Mouse (Mus musculus): Measurements from ENCODE around the gene Ago1. TPM values are rescaled to one million over a fixed set of nuclear protein-coding genes. Genes with fewer than 3 reads are reported as not detected.

The Ago1 gene
- total and polyA plus RNA-seq, 3 experiments: 6.9 to 29.0 (median 10.9) TPM

GRCm38 (mm10) chr4:126429347-126430079 lies 38.9 kb downstream of the Ago1 start, which contains the start of gene Ago3 (continued):
- TF ChIP-seq MAFK (IDR thresholded peaks at IDR 0.05; ENCODE audit: insufficient replicate concordance, low read length): peak; percentile 11; the same call in 1 of the 2 replicates
- no peak for TF ChIP-seq USF1 (IDR thresholded peaks at IDR 0.05; ENCODE audit: low read depth, low read length)
- TF ChIP-seq ELF1 (IDR thresholded peaks at IDR 0.05; ENCODE audit: low read depth, low read length): peak; percentile 79
- TF ChIP-seq TCF12 (IDR thresholded peaks at IDR 0.05; ENCODE audit: low read depth, low read length): no peak; the same call in 1 of the 2 replicates
- TF ChIP-seq ZNF384 (IDR thresholded peaks at IDR 0.05; ENCODE audit: low read depth, low read length): no peak
- TF ChIP-seq NRF1 (IDR thresholded peaks at IDR 0.05; ENCODE audit: low read depth, low read length): 0 out of 2 replicates have a peak, but pooled peaks have one; percentile 16
- TF ChIP-seq GABPA (IDR thresholded peaks at IDR 0.05; ENCODE audit: insufficient replicate concordance, low read depth, low read length): no peak
- TF ChIP-seq IRF4 (IDR thresholded peaks at IDR 0.05; ENCODE audit: low read depth, low read length): peak; percentile 57
- TF ChIP-seq ZKSCAN1 (IDR thresholded peaks at IDR 0.05; ENCODE audit: borderline replicate concordance, low read depth, low read length): no peak
- TF ChIP-seq MAX (IDR thresholded peaks at IDR 0.05; ENCODE audit: low read length): peak; percentile 64
- TF ChIP-seq UBTF (IDR thresholded peaks at IDR 0.05; ENCODE audit: low read depth, low read length): 0 out of 2 replicates have a peak, but pooled peaks have one; percentile 70
- no peak for TF ChIP-seq ZC3H11A (IDR thresholded peaks at IDR 0.05; ENCODE audit: low read depth, low read length)
- peak; percentile 48; the same call in 1 of the 2 replicates for TF ChIP-seq MEF2A (IDR thresholded peaks at IDR 0.05; ENCODE audit: borderline replicate concordance, low read depth, low read length)
- TF ChIP-seq SIN3A (IDR thresholded peaks at IDR 0.05; ENCODE audit: low read length): peak; percentile 34
- TF ChIP-seq CHD2 (IDR thresholded peaks at IDR 0.05; ENCODE audit: low read length): no peak
- no peak for TF ChIP-seq SMC3 (IDR thresholded peaks at IDR 0.05; ENCODE audit: low read depth, low read length)
- TF ChIP-seq NELFE (IDR thresholded peaks at IDR 0.05; ENCODE audit: low read depth, low read length): peak; percentile 86
- TF ChIP-seq KAT2A (IDR thresholded peaks at IDR 0.05; ENCODE audit: insufficient replicate concordance, low read length): peak; percentile 53; the same call in 1 of the 2 replicates

DNA sequence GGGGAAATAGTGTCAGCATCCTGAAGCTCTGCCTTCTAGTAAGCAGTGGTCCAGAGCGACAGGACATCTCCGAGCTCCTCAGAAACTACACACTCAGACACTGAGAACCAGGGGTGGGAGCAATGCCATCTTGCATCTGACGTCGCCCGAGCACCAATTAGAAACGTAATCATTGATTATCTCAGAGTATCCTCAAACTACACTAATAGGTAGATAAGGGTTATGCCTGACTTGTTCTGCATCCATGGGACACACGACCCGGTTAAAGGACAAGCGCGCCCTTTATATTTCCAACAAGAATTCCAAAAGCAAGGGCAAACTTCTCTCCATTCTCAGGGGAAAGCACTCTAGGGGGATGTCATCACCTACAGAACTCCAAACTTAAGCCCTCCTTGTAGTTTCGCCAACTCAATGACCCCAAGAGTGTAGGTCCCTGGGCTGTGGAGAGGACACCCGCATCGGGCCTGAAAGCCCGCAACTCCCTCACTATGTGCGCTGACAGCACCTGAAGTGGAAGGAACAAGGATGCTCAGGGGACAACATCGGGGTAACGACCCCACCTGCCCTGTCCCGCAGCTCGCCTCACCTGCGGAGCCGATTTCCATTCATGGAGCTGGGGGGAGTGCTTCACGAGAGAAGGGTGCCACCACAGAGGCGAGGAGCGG lies 39.6 kb downstream of the Ago1 start:
- dilution Hi-C loops (cut with MboI; ENCODE audit: extremely low pct_ligation_motif_present, extremely low pct_unique_long_range_greater_than_20kb, low sequenced_read_pairs) (no loop called here), in situ Hi-C loops (cut with MboI; ENCODE audit: low pct_ligation_motif_present, low pct_unique_long_range_greater_than_20kb, low sequenced_read_pairs) (no loop called here)
- Histone ChIP-seq H3K4me2 (ENCODE audit: insufficient read depth, low read depth, poor library complexity, severe bottlenecking) (peak overlapping the region; percentile 65; the same call in 1 of the 2 replicates), H3K9me3 (replicated peaks; ENCODE audit: low read length) (no peaks in the 10 kb centered on the region), H3K4me1 (ENCODE audit: control insufficient read depth in 1 of 2, insufficient read depth in 2 of 2) (peaks cover 0 to 43% of the 10 kb centered on the region in 2 experiments; a peak in 2 of 4 replicates), H3K36me3 (replicated peaks in 1 of 2; ENCODE audit: control insufficient read depth in 1 of 2, insufficient read depth in 1 of 2, low read length in 1 of 2) (peaks cover 0 to 18% of the 10 kb centered on the region in 2 experiments), H3K4me3 (replicated peaks in 1 of 3; ENCODE audit: low read depth in 2 of 3, low read length in 2 of 3, poor library complexity in 1 of 3) (peak overlapping the region; percentile 89 to 99 (median 96)), H3K79me2 (replicated peaks; ENCODE audit: control insufficient read depth, extremely low read depth, insufficient read depth, poor library complexity, severe bottlenecking) (no peaks in the 10 kb centered on the region; the same call in 1 of the 2 replicates), H3K27ac (ENCODE audit: insufficient read depth, low read depth) (peak overlapping the region; percentile 74), H3K27me3 (replicated peaks) (no peaks in the 10 kb centered on the region), H3K9ac (ENCODE audit: insufficient read depth, low read depth) (peak overlapping the region; percentile 79)
- no peak for TF ChIP-seq JUN (IDR thresholded peaks at IDR 0.05; ENCODE audit: insufficient read depth, low read depth, low read length)
- TF ChIP-seq CTCF (conservative IDR thresholded peaks at IDR 0.05 in 1 of 2, IDR thresholded peaks at IDR 0.05 in 1 of 2; ENCODE audit: low read depth in 2 of 2, low read length in 2 of 2): no peak
- no peak for TF ChIP-seq E2F4 (IDR thresholded peaks at IDR 0.05; ENCODE audit: insufficient replicate concordance, low read depth, low read length)
- no peak for TF ChIP-seq ETS1 (conservative IDR thresholded peaks at IDR 0.05; ENCODE audit: low read depth, low read length)
- TF ChIP-seq USF1 (IDR thresholded peaks at IDR 0.05; ENCODE audit: low read depth, low read length): no peak
- TF ChIP-seq MYC (IDR thresholded peaks at IDR 0.05; ENCODE audit: low read depth, low read length): no peak
- no peak for TF ChIP-seq ZC3H11A (IDR thresholded peaks at IDR 0.05; ENCODE audit: low read depth, low read length)
- TF ChIP-seq ZKSCAN1 (IDR thresholded peaks at IDR 0.05; ENCODE audit: borderline replicate concordance, low read depth, low read length): no peak
- TF ChIP-seq GABPA (IDR thresholded peaks at IDR 0.05; ENCODE audit: insufficient replicate concordance, low read depth, low read length): no peak
- no peak for TF ChIP-seq HCFC1 (IDR thresholded peaks at IDR 0.05; ENCODE audit: low read depth, low read length)
- no peak for DNase-seq (ENCODE audit: extremely low read depth)
